Mouse (Mus musculus) stomach, postnatal 0 days (tissue): Measurements from ENCODE around the gene Gtse1.

ENCODE experiments used
- CTCF ChIP-seq: IDR thresholded peaks from 2 replicates; pipeline ENCODE4 v1.5.1; 2016; ENCODE audit warnings: antibody characterized with exemption, low read depth, mild to moderate bottlenecking, moderate library complexity
- EP300 ChIP-seq: optimal IDR thresholded peaks from 2 replicates; pipeline ENCODE3; 2016; ENCODE audit warnings: antibody characterized with exemption

DNA sequence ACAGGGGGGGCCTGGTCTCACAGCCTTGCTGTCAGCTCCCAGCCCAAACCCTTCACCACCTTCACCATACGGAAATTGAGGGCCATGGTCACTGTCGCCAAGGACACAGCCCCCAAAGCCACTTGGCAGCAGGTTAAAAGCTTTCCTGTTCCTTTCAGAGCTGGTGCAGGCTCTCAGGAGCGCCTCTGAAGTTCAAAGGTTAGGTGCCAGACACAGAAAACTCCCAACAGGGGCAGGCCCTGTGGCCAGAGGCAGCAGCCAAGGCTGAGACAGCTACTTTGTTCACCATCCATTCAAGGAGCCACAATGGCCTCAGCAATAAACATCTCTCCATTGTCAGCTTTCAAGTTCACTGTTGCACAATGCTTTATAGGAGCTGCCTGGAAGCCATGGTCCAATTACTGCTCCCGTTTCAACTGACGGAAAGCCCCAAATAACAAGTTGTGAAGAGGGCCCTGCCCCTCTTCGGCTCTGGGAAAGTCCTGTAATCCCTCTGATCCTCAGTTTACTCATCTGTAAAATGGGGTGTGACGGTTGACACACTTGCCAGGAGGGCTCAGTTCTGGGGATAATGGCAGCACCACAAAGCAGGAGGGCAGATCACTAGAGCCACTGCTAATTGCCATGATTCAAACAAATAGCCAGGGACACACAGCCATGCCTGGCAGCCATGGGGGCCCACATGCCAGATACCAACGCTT is 59.8 kb downstream of the Gtse1 start:
- TF ChIP-seq EP300 (no peak), CTCF (no peak)
